Mouse (Mus musculus) forebrain, embryonic 14.5 days (tissue): ENCODE results near the gene Spaca9. TPM values are rescaled to one million over a fixed set of nuclear protein-coding genes. Genes with fewer than 3 reads are reported as not detected.

ENCODE experiments used
- ATAC-seq: fragments of 200-750 bp; cut with Nextera tagmentation; 2 replicates; pipeline ENCODE4 v1.8.0; 2017; ENCODE audit warnings: mild to moderate bottlenecking, moderate library complexity
- DNase-seq: peaks from one replicate; pipeline ENCODE4 v3.0.0-alpha.2; 2015; ENCODE audit warnings: low spot score
- H3K27ac ChIP-seq: fragments of 300-500 bp; sonication (generic); 2 replicates; pipeline ENCODE4 v1.5.1; 2014; ENCODE audit warnings: low read depth, mild to moderate bottlenecking, control low read depth, low read length, moderate library complexity
- H3K27me3 ChIP-seq: fragments of 300-500 bp; sonication (generic); replicated peaks from 2 replicates; pipeline ENCODE4 v1.6.1; 2014; ENCODE audit warnings: low read length, control low read depth, mixed read lengths; ENCODE audit not compliant: control insufficient read depth, insufficient read depth
- H3K36me3 ChIP-seq: fragments of 300-500 bp; sonication (generic); 2 replicates; pipeline ENCODE4 v1.6.1; 2014; ENCODE audit warnings: low read length, control low read depth; ENCODE audit not compliant: control insufficient read depth, insufficient read depth
- H3K4me1 ChIP-seq: fragments of 300-500 bp; sonication (generic); 2 replicates; pipeline ENCODE4 v1.6.1; 2014; ENCODE audit warnings: antibody characterized with exemption, low read length, control low read depth; ENCODE audit not compliant: control insufficient read depth, insufficient read depth
- H3K4me2 ChIP-seq: fragments of 300-500 bp; sonication (generic); 2 replicates; pipeline ENCODE4 v1.6.1; 2014; ENCODE audit warnings: mild to moderate bottlenecking, control low read depth, low read length
- H3K4me3 ChIP-seq: fragments of 300-500 bp; sonication (generic); 2 replicates; pipeline ENCODE4 v1.5.1; 2014; ENCODE audit warnings: low read depth, low read length, control low read depth
- H3K9ac ChIP-seq: fragments of 300-500 bp; sonication (generic); 2 replicates; pipeline ENCODE4 v1.6.1; 2014; ENCODE audit warnings: mild to moderate bottlenecking, low read length, control low read depth, moderate library complexity
- H3K9me3 ChIP-seq: fragments of 300-500 bp; sonication (generic); replicated peaks from 2 replicates; pipeline ENCODE4 v1.6.1; 2016; ENCODE audit warnings: low read length, control low read depth, mixed read lengths; ENCODE audit not compliant: control insufficient read depth
- WGBS: fragments of 180-500 bp; shearing (Covaris S2); extraction: QIAGEN DNeasy Blood & Tissue Kit; methylation state at CpG from one replicate; pipeline ENCODE4 v1.1.7; 2014; 5-methylcytosine and 5-hydroxymethylcytosine counted together
- polyA plus RNA-seq: library from polyadenylated mRNA; unstranded; fragments of >200 nt; fragmentation: Nextera tagmentation; extraction: Ambion mirVana; gene quantifications from 2 replicates; pipeline ENCODE4 v1.2.1, GENCODE M21; 2014

Gene Spaca9
- polyA plus RNA-seq, 1 experiment from 2014 or later: 2.8 TPM

DNA sequence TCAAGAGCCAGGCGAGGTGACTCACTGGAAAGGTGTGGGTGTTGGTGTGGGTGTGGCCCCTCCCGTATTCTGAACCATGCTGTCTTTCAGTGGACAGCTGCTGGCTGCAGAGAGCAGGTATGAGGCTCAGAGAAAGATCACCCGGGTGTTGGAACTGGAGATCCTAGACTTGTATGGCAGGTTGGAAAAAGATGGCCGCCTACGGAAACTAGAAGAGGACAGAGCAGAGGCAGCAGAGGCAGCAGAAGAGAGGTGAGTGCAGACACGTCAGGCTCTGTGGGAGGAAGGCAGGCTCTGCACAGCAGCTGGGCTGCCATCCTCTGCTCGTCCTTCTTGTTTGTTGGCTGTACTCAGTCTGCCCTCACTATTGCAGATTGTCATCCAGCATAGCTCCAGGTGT lies 13.6 kb downstream of the Spaca9 start:
- Histone ChIP-seq H3K27ac (no peak overlapping the region), H3K4me2 (no peak overlapping the region), H3K9ac (no peak overlapping the region), H3K4me1 (no peaks in the 10 kb centered on the region), H3K36me3 (peaks cover 72% of the 10 kb centered on the region), H3K27me3 (no peaks in the 10 kb centered on the region), H3K9me3 (no peaks in the 10 kb centered on the region), H3K4me3 (no peak overlapping the region)
- WGBS: 90% methylated on average over 7 of the region's 7 CpGs
- ATAC-seq: no peak
- DNase-seq: no peak

GRCm38 (mm10) chr2:28681718-28682117 lies 17.8 kb downstream of the Spaca9 start:
- 70% methylated on average over 4 of the region's 4 CpGs for WGBS

DNA sequence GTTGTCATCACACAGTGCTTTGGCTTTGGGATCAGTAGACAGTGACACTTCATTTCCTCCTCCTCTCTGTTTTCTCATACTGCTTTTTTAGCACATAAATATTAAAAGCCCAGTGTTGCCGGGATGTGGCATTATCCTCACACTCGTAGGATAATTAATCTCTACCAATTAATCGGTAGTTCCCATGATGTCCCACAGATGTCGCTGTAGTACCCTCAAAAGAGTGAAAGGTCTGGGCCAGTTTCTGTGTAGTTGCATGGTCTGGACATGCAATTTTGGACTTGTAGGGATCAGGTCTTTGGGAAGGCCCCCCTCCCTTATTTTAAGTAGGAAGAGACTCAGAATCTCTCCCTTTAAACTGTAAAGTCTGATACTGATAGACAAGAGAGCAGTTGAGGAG lies 18.8 kb downstream of the Spaca9 start:
- H3K9ac ChIP-seq: no peak overlapping the region
- H3K36me3 ChIP-seq: peaks cover 91% of the 10 kb centered on the region
- 14% methylated on average over 4 of the region's 4 CpGs for WGBS
- no peaks in the 10 kb centered on the region for H3K27me3 ChIP-seq
- no peak overlapping the region for H3K4me2 ChIP-seq
- ATAC-seq (no peak), DNase-seq (peak; percentile 75)
- no peak overlapping the region for H3K4me3 ChIP-seq
- H3K27ac ChIP-seq: no peak overlapping the region
- no peaks in the 10 kb centered on the region for H3K4me1 ChIP-seq
- H3K9me3 ChIP-seq: no peaks in the 10 kb centered on the region

More at GRCm38 (mm10) chr2:28681718-28682117, 17.8 kb downstream of the Spaca9 start:
- Histone ChIP-seq H3K36me3 (peaks cover 91% of the 10 kb centered on the region), H3K4me3 (no peak overlapping the region), H3K4me1 (no peaks in the 10 kb centered on the region), H3K9me3 (no peaks in the 10 kb centered on the region), H3K9ac (no peak overlapping the region), H3K27ac (no peak overlapping the region), H3K4me2 (no peak overlapping the region), H3K27me3 (no peaks in the 10 kb centered on the region)
- DNase-seq (peak; percentile 65), ATAC-seq (no peak)

- no peak overlapping the region for H3K4me2 ChIP-seq
- DNase-seq: no peak
- H3K36me3 ChIP-seq: peaks cover 92% of the 10 kb centered on the region
- 89% methylated on average over 8 of the region's 8 CpGs for WGBS
- ATAC-seq: no peak
- no peaks in the 10 kb centered on the region for H3K27me3 ChIP-seq
- H3K27ac ChIP-seq: no peak overlapping the region
- H3K4me1 ChIP-seq: no peaks in the 10 kb centered on the region
- H3K4me3 ChIP-seq: no peak overlapping the region
- no peak overlapping the region for H3K9ac ChIP-seq
- no peaks in the 10 kb centered on the region for H3K9me3 ChIP-seq
Observed at GRCm38 (mm10) chr2:28676005-28676404, 23.5 kb downstream of the Spaca9 start.

- WGBS: 79% methylated on average over 2 of the region's 2 CpGs
Observed at GRCm38 (mm10) chr2:28671438-28671837, 28.1 kb downstream of the Spaca9 start.

GRCm38 (mm10) chr2:28665818-28666217 lies 33.7 kb downstream of the Spaca9 start:
- 95% methylated on average over 3 of the region's 3 CpGs for WGBS
- no peaks in the 10 kb centered on the region for H3K4me1 ChIP-seq
- DNase-seq (no peak), ATAC-seq (no peak)
- peaks cover 91% of the 10 kb centered on the region for H3K36me3 ChIP-seq
- H3K27me3 ChIP-seq: no peaks in the 10 kb centered on the region
- no peak overlapping the region for H3K4me2 ChIP-seq
- no peak overlapping the region for H3K4me3 ChIP-seq
- no peak overlapping the region for H3K9ac ChIP-seq
- H3K27ac ChIP-seq: no peak overlapping the region
- no peaks in the 10 kb centered on the region for H3K9me3 ChIP-seq

More at GRCm38 (mm10) chr2:28671438-28671837, 28.1 kb downstream of the Spaca9 start:
- H3K4me2 ChIP-seq: no peak overlapping the region
- H3K36me3 ChIP-seq: peaks cover 89% of the 10 kb centered on the region
- no peaks in the 10 kb centered on the region for H3K9me3 ChIP-seq
- no peak overlapping the region for H3K9ac ChIP-seq
- H3K27me3 ChIP-seq: no peaks in the 10 kb centered on the region
- H3K27ac ChIP-seq: no peak overlapping the region
- ATAC-seq: no peak
- H3K4me1 ChIP-seq: no peaks in the 10 kb centered on the region
- DNase-seq: no peak
- H3K4me3 ChIP-seq: no peak overlapping the region

- H3K9ac ChIP-seq: no peak overlapping the region
- 93% methylated on average over 3 of the region's 3 CpGs for WGBS
- H3K4me2 ChIP-seq: no peak overlapping the region
- H3K4me1 ChIP-seq: no peaks in the 10 kb centered on the region
- H3K27ac ChIP-seq: no peak overlapping the region
- H3K9me3 ChIP-seq: no peaks in the 10 kb centered on the region
- peaks cover 93% of the 10 kb centered on the region for H3K36me3 ChIP-seq
- ATAC-seq (no peak), DNase-seq (no peak)
- no peaks in the 10 kb centered on the region for H3K27me3 ChIP-seq
- H3K4me3 ChIP-seq: no peak overlapping the region
Observed at GRCm38 (mm10) chr2:28662891-28663290, 36.6 kb downstream of the Spaca9 start.

GRCm38 (mm10) chr2:28656216-28656615 lies 43.3 kb downstream of the Spaca9 start:
- no peaks in the 10 kb centered on the region for H3K4me1 ChIP-seq
- H3K36me3 ChIP-seq: peaks cover 55% of the 10 kb centered on the region
- H3K27ac ChIP-seq: no peak overlapping the region
- DNase-seq (no peak), ATAC-seq (no peak)
- H3K27me3 ChIP-seq: no peaks in the 10 kb centered on the region
- 75% methylated on average over 8 of the region's 8 CpGs for WGBS
- no peak overlapping the region for H3K4me2 ChIP-seq
- no peak overlapping the region for H3K4me3 ChIP-seq
- H3K9ac ChIP-seq: no peak overlapping the region
- H3K9me3 ChIP-seq: no peaks in the 10 kb centered on the region

DNA sequence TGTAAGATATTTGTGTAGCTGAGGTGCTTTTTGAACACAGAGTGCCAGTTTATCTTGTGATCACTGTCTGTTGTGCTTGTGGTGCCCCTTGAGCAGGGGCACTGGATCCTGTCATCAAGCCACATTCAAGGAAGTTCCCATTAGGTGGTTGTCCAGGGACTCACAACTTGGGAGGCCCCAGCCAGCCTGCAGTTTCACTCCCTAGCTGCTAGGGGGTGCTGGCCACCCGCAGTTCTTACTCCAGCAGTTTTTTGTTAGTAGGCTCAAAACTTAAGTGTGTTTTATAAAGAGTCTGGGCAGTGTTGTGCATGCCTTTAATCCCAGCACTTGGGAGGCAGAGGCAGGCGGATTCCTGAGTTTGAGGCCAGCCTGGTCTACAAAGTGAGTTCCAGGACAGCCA lies 45.2 kb downstream of the Spaca9 start:
- no peak overlapping the region for H3K4me3 ChIP-seq
- H3K27me3 ChIP-seq: no peaks in the 10 kb centered on the region
- H3K36me3 ChIP-seq: peaks cover 37% of the 10 kb centered on the region
- no peaks in the 10 kb centered on the region for H3K9me3 ChIP-seq
- DNase-seq (peak; percentile 12), ATAC-seq (no peak)
- no peak overlapping the region for H3K27ac ChIP-seq
- H3K4me2 ChIP-seq: no peak overlapping the region
- no peaks in the 10 kb centered on the region for H3K4me1 ChIP-seq
- no peak overlapping the region for H3K9ac ChIP-seq
- 57% methylated on average over 2 of the region's 2 CpGs for WGBS
